Mouse (Mus musculus) heart, postnatal 0 days (tissue): ENCODE data around the gene Atp8b4. TPM values are rescaled to one million over a fixed set of nuclear protein-coding genes. Genes with fewer than 3 reads are reported as not detected.

ENCODE experiments used
- ATAC-seq: fragments of 200-750 bp; cut with Nextera tagmentation; 2 replicates; pipeline ENCODE4 v1.8.0; 2017; ENCODE audit warnings: low read depth, moderate number of reproducible peaks, moderate library complexity; ENCODE audit not compliant: insufficient read depth
- DNase-seq: peaks from one replicate; pipeline ENCODE4 v3.0.0-alpha.2; 2016; ENCODE audit warnings: low spot score
- H3K27ac ChIP-seq: fragments of 300-500 bp; sonication (generic); 2 replicates; pipeline ENCODE4 v1.5.1; 2014; ENCODE audit warnings: low read depth, mild to moderate bottlenecking
- H3K27me3 ChIP-seq: fragments of 300-500 bp; sonication (generic); 2 replicates; pipeline ENCODE4 v1.6.1; 2014; ENCODE audit warnings: low read length, mixed read lengths; ENCODE audit not compliant: control insufficient read depth, insufficient read depth
- H3K36me3 ChIP-seq: fragments of 300-500 bp; sonication (generic); replicated peaks from 2 replicates; pipeline ENCODE4 v1.6.1; 2014; ENCODE audit warnings: low read length, mixed read lengths; ENCODE audit not compliant: control insufficient read depth, insufficient read depth
- H3K4me1 ChIP-seq: fragments of 300-500 bp; sonication (generic); 2 replicates; pipeline ENCODE4 v1.6.1; 2014; ENCODE audit warnings: antibody characterized with exemption; ENCODE audit not compliant: control insufficient read depth, insufficient read depth
- H3K4me2 ChIP-seq: fragments of 300-500 bp; sonication (generic); 2 replicates; pipeline ENCODE4 v1.6.1; 2014; ENCODE audit warnings: low read depth, mild to moderate bottlenecking, low read length, moderate library complexity
- H3K4me3 ChIP-seq: fragments of 300-500 bp; sonication (generic); 2 replicates; pipeline ENCODE4 v1.5.1; 2014; ENCODE audit warnings: low read depth, low read length
- H3K9ac ChIP-seq: fragments of 300-500 bp; sonication (generic); replicated peaks from 2 replicates; pipeline ENCODE4 v1.6.1; 2014; ENCODE audit warnings: low read depth, low read length, mixed read lengths
- H3K9me3 ChIP-seq: fragments of 300-500 bp; sonication (generic); replicated peaks from 2 replicates; pipeline ENCODE4 v1.6.1; 2016; ENCODE audit warnings: low read length; ENCODE audit not compliant: control insufficient read depth
- CTCF ChIP-seq: IDR thresholded peaks from 2 replicates; pipeline ENCODE4 v1.5.1; 2016; ENCODE audit warnings: antibody characterized with exemption, control low read depth, low read depth
- EP300 ChIP-seq: IDR thresholded peaks from 2 replicates; pipeline ENCODE4 v1.6.1; 2016; ENCODE audit warnings: antibody characterized with exemption, low read depth
- WGBS: fragments of 180-500 bp; shearing (Covaris S2); extraction: QIAGEN DNeasy Blood & Tissue Kit; methylation state at CpG from one replicate; pipeline ENCODE4 v1.1.7; 2014; 5-methylcytosine and 5-hydroxymethylcytosine counted together
- polyA plus RNA-seq: library from polyadenylated mRNA; unstranded; fragments of >200 nt; fragmentation: Nextera tagmentation; extraction: Ambion mirVana; gene quantifications from 2 replicates; pipeline ENCODE4 v1.2.1, GENCODE M21; 2015
- total RNA-seq: library from RNA; depleted of rRNA; stranded (reverse); fragments of >200 nt; gene quantifications from 2 replicates; pipeline ENCODE4 v1.2.3, GENCODE M21; 2014; ENCODE audit warnings: low replicate concordance

Gene Atp8b4
- total and polyA plus RNA-seq, 2 experiments from 2014 or later = 0.27 TPM; not detected in 1

DNA sequence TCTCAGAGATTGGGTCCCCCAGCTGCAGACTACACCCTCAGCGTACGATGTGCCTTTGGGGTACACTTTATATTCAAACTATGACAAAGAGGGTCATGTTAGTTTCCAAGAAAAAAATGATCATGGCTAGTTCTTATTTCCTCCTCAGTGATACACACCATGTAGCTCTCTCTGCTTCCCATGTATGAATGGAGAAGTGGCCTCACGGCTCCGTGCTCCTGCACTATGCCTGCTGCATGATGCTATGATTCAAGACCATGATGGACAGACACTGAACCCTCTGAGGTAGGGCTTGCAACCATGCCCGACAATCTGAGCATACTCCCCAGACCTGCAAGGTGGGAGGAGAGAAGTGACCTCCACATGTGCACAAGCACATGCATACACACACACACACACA lies 7.0 kb upstream of the Atp8b4 start:
- no peak for DNase-seq
- no peaks in the 10 kb centered on the region for H3K9me3 ChIP-seq
- no peak overlapping the region for H3K4me2 ChIP-seq
- H3K36me3 ChIP-seq = no peaks in the 10 kb centered on the region
- no peaks in the 10 kb centered on the region for H3K27me3 ChIP-seq
- 82% methylated on average over 5 of the region's 5 CpGs for WGBS
- no peak for TF ChIP-seq EP300
- no peak for TF ChIP-seq CTCF
- no peak for ATAC-seq
- H3K4me3 ChIP-seq = no peak overlapping the region
- no peaks in the 10 kb centered on the region; the same call in 1 of the 2 replicates for H3K4me1 ChIP-seq
- H3K9ac ChIP-seq = no peak overlapping the region
- no peak overlapping the region for H3K27ac ChIP-seq

DNA sequence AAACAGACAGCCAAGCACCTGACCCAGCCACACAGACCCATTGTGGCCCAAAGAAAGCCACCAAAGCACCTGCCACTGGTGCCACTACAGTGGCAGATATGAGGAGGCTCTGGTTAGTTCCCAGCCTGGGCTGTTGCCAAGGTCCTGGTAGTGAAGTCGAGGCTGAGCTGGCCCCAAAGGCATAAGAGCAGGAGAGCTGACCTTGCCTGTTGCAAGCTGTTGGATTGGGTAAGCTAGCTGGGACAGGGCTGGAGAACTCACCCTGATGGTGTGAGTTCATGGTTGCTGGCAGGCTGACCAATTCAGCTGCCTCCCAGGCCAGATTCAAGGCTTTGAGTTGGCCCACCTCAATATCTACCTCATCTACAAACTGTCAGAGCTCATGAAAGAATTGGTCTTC lies 4.7 kb upstream of the Atp8b4 start:
- no peaks in the 10 kb centered on the region for H3K36me3 ChIP-seq
- TF ChIP-seq CTCF (no peak), EP300 (no peak)
- H3K9ac ChIP-seq = no peak overlapping the region
- no peak for ATAC-seq
- no peaks in the 10 kb centered on the region for H3K27me3 ChIP-seq
- DNase-seq = no peak
- H3K4me2 ChIP-seq = no peak overlapping the region
- no peak overlapping the region for H3K4me3 ChIP-seq
- H3K9me3 ChIP-seq = no peaks in the 10 kb centered on the region
- no peaks in the 10 kb centered on the region; the same call in 1 of the 2 replicates for H3K4me1 ChIP-seq
- H3K27ac ChIP-seq = no peak overlapping the region
- 61% methylated on average over 1 of the region's 1 CpGs for WGBS

- H3K9ac ChIP-seq = no peak overlapping the region
- H3K4me1 ChIP-seq = no peaks in the 10 kb centered on the region
- no peaks in the 10 kb centered on the region for H3K36me3 ChIP-seq
- TF ChIP-seq EP300 (no peak), CTCF (no peak)
- no peaks in the 10 kb centered on the region for H3K27me3 ChIP-seq
- 62% methylated on average over 8 of the region's 8 CpGs for WGBS
- H3K4me3 ChIP-seq = no peak overlapping the region
- no peak overlapping the region for H3K4me2 ChIP-seq
- no peaks in the 10 kb centered on the region for H3K9me3 ChIP-seq
- ATAC-seq (no peak), DNase-seq (no peak)
- no peak overlapping the region for H3K27ac ChIP-seq
Observed at GRCm38 (mm10) chr2:126499730-126500129, 744 bp downstream of the Atp8b4 start.

DNA sequence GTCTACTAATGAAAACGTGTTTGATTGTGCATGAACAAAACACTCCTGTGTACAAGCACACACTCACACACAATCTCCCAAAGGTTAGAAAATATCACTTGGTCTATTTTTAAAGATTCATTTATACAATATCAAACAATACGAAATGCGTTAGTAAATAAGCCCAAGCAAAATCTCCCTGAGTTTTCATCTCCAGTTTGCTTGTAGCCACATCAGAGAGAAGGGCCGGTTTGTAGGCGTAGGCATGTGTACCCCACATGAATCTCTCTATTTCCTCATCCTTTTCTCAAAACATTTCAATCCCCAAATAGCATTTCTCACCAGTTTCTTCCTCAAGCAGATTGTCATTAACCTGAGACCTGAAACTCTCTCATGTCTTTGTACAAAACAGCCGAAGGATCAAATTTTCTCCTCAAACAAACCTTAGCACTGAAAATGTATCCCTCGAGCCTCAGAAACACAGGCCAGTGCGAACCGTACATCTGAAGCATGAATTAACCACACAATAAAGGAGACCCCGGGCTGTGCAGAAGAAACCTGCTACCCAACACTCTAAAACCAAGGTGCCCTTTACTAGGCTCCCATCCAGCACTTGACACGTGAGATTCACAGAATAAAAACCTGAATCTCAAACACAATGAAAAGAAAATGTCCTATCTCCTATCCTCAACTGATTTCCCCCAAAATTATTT lies 1.6 kb downstream of the Atp8b4 start:
- H3K27me3 ChIP-seq = no peaks in the 10 kb centered on the region
- H3K4me1 ChIP-seq = no peaks in the 10 kb centered on the region
- H3K4me2 ChIP-seq = no peak overlapping the region
- no peak for ATAC-seq
- no peaks in the 10 kb centered on the region for H3K9me3 ChIP-seq
- H3K36me3 ChIP-seq = no peaks in the 10 kb centered on the region
- DNase-seq = no peak
- WGBS = 80% methylated on average over 11 of the region's 11 CpGs
- H3K27ac ChIP-seq = no peak overlapping the region
- TF ChIP-seq EP300 (no peak), CTCF (no peak)
- no peak overlapping the region for H3K9ac ChIP-seq
- no peak overlapping the region for H3K4me3 ChIP-seq

DNA sequence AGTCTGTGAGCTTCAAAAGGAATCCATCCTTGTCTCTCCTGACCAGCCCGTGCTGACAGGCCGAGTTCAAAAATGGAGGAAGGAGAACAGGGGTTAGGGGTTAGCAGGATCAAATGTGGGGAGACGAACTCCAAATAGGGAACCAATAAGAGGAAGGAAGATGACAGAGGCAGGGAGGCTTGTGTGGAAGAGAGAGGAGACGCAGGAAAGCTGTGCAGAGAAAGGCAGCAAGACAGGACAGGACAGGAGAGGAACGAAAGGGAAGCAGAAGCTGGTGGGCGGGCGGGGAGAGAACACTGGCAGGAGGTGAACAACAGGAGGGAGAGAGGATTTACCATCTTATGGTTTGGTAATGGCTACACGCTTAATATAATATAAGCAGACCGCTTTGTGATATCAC lies 3.6 kb downstream of the Atp8b4 start:
- ATAC-seq = no peak
- Histone ChIP-seq H3K9ac (no peak overlapping the region), H3K4me1 (no peaks in the 10 kb centered on the region), H3K4me2 (no peak overlapping the region), H3K36me3 (no peaks in the 10 kb centered on the region), H3K27me3 (no peaks in the 10 kb centered on the region), H3K9me3 (no peaks in the 10 kb centered on the region), H3K4me3 (no peak overlapping the region), H3K27ac (no peak overlapping the region)
- WGBS = 78% methylated on average over 9 of the region's 9 CpGs
- no peak for DNase-seq
- no peak for TF ChIP-seq EP300
- no peak for TF ChIP-seq CTCF
